Mouse (Mus musculus) left cerebral cortex, postnatal 36 days (tissue): ENCODE data around the gene Actn1. TPM values are rescaled to one million over a fixed set of nuclear protein-coding genes. Genes with fewer than 3 reads are reported as not detected.
"Not testable (repeated sequence)": the region's sequence is repeated elsewhere in the genome, so short reads cannot be mapped to it uniquely, and the experiment has no call there.

Source experiments
- DNase-seq, 2 experiments: peaks; one replicate each; pipeline ENCODE4 v3.0.0; 2021 to 2022; ENCODE audit warnings: low spot score in 2 of 2, mixed read lengths in 1 of 2
- intact Hi-C: fragments of 180-260 bp; cut with DNase I; formaldehyde crosslinking; loops from one replicate; pipeline ENCODE4 v1.15.1; 2025
- total RNA-seq, 2 experiments: library from RNA; stranded (reverse); gene quantifications; 2 replicates each; pipeline ENCODE4 v1.2.3; 2021

The Actn1 gene
- total RNA-seq: 100 to 1,000 TPM; 106 to 146 TPM

DNA sequence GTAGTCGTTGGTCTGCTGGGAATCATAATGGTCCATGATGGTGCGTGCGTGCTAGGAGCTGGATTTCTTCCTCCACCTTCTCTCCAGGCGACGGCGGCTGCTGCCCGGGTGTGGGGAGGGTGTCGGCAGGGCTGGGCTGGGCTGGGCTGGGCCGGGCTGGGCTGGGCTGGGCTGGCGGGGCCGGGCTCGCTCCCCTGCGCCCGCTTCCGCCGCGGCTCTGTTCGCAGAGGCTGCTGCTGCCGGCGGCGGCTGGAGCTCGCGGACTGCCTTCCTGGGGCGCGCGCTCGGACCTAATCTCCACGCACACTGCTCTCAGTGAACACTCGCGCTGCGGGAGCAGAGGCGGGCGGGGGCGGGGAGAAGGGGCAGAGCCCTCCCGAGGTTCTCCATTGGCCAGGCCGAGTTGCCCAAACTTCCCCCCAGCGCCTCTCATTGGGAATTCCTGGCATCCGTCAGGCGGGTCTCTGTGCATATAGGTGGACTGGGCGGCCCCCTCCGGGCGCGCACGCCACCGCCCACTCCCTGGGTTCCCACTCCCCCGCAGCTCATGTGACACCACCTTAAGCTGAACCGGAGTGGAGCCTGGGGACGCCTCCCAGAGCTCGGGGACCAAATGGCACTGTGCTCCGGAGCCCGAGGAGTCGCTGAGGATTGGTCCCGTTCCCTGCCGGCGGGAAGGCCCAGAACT is at the start of gene Actn1:
Gene Actn1 (minus strand): TSS at position 316 of the 688 bp plus-strand sequence.
- intact Hi-C loops: no loop called here
- peak; percentile 94 for DNase-seq

DNA sequence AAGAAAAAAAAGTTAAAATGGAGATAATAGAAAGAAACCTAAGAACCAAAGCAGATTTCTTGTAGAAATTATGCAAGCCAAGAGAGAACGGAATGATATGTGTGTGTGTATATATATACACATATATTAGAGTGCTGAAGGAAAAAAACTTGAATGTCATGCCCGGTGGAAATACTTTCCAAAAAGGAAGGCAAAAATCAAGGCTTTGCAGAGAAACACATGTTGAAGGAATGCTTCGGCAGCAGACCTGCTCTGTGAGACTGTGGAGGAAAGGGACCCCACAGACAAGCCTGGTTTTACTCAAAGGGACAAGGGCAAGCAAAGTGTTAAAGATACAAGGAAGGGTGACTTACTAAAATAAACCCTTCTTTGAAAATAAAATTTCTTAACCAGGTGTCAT is 47.4 kb upstream of the Actn1 start:
- intact Hi-C loops: no loop called here
- DNase-seq: no peak

DNA sequence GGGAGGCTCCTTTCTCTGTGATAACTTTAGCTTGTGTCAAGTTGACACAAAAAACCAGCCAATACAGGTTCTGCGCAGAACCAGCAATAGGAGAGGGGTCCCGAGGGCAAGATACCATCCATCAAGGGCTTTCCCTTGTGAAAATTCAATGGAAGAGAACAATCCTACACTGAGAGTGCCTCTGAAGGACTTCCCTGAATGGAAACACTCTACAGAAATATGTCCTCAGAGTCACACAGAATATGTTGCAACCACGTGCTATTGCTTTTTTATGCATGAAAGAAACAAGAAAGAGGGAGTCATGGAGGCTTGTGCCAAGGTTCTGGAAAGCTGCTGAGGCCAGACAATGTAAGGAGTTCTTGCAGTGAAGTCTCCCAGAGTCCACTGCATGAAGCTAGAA is 44.3 kb upstream of the Actn1 start:
- intact Hi-C loops: no loop called here
- DNase-seq: no peak

DNA sequence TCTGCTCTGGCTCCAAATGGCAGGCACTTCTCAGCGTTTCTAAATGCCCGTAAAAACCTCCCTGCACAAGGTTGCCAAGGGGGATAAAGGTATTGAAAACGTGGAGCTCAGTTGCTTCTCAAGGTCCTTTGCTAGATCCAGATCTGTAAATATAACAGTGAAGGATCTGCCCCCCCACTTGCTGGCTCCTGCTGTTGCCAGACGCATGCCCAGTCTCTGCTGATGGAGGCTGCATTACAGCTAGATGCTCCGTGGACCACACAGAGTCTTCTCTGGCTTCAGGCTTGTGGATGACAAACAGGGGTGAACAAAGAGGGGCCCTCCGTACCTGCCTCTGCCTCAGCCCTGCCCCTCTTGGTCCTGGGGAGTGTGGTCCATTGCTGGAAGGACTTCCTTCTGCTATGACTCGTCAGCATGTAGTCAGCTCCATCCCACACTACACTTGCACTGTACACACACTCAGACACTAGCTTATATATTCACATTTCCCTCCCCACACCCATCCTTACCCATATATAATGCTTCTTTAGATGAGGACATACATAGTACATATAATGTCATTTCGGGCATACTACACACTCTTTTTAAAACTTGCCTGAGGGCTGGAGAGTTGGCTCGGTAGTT is 40.8 kb upstream of the Actn1 start:
- peak in 1 of 2 experiments; percentile 8 for DNase-seq
- intact Hi-C loops: no loop called here

DNA sequence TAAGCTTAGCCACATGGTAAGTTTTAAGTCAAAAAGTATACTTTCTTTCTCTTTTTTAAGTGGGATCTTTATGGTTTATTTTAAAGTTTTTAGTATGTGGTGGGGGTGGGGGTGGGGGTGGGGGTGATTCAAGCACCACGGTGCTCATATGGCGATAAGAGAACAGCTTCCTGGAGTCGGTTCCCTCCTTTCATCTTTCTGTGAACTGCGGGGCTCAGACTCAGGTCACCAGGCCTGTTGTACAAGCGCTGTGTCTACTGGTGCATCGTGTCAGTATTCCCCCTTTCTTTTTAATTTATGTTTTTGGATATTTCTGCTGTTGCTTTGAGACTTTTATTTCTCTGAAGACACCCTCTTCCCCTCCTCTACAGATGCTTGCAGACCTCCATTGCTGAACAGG is 38.5 kb upstream of the Actn1 start:
- DNase-seq: no peak
- intact Hi-C loops: no loop called here

DNA sequence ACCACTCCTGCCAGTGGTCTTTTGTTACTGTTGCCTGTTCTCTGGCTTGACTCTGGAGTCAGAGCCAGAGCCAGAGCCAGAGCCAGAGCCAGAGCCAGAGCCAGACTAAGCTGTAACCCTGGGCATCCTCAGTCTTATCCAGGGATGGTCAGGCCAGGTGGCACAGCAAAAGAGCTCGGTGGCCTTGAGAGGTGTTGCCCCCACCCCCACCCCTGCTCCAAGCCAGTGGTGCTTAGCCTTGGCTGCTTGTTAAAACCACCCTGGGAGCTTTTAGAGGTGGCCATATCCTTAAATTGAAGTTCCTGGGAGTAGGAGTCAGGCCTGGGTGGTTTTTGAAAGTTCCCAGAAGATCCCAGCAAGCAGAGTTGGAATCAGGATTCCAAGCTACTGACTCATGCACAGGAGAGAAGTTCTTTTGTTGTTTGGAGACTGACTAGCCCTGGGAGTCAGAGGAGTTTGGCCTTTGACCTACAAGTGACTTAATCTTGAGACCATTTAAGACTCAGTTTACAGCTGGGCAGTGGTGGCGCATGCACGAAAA is 31.8 kb upstream of the Actn1 start:
- DNase-seq: no peak
- intact Hi-C loops: no loop called here

DNA sequence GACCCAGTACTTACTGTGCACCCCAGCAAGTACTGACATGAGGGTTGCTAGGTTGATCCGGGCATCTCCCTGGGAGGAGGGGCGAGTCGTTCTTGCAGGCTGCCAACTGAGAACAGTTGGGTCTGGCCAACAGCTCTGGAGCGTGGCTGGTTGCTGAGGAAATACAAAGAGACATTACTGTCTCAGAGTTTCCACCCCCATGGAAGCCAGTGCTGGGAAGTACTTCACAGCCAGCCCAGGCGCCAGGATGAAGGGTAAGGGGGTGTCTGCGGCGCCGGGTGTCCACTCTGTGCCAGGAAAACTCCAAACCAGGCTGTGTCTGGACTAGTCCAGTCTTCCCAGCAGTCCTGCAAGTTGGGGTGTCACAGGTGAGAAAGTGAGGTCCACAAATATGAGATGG is 30.8 kb upstream of the Actn1 start:
- peak; percentile 10 to 18 for DNase-seq

DNA sequence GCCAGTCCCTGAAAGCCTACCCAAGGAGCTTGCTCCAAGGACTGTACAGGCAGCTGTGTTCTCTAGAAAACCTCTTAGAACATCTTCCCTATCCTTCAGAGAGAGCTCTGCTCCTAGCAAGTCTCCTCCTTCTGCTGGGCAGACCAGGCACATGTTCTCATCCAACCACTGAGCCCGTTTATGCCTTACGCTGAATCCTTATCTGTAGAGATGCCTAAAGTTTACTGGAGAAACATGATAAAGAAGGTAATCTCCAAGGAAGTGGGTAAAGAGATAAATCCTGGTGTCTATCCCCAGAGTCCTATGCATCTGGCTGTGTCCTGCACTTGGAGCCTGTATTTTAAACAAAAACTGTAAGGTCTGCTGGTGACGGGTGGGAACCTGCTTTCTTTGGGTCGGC is 30.3 kb upstream of the Actn1 start:
- no peak for DNase-seq
- intact Hi-C loops: no loop called here

More for the DNA sequence above, 30.8 kb upstream of the Actn1 start:
- intact Hi-C loops: no loop called here

DNA sequence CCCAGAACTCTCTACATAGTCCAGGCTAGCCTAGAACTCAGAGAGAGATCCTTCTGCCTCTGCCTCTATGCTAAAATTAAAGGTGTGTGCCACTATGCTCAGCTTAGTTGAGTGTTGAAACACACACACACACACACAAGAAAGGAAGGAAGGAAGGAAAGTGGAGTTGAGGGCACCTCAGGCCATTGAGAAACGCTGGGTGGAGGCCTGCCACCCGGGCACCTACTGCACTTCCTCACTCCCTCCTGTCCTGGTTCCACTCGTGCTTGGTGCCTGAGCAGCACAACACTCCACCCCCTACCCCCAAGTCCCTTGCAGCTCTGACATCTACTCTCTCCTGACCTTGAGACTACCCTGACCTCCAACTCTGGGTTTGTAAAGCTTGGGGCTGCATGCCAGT is 29.6 kb upstream of the Actn1 start:
- no peak for DNase-seq
- intact Hi-C loops: no loop called here

DNA sequence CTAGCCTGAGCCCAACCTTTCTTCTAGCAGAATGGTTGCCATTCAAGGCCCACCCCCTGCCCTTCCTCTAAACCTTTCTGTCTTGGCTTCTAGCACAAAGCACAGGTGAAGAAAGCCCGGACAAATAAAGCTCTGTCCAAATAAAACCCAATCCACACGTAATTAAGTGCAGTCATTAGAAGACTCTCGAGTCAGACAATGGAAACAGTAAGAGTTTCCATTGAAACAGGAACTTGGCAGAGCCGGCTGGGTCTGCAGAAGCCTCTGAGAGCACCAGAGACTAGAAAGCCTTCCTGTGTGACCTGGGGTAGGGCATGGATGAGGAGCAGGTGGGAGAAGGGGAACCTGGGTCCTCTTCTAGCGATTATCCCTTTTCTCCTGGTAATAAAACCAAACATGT is 25.7 kb upstream of the Actn1 start:
- intact Hi-C loops: no loop called here
- no peak for DNase-seq

DNA sequence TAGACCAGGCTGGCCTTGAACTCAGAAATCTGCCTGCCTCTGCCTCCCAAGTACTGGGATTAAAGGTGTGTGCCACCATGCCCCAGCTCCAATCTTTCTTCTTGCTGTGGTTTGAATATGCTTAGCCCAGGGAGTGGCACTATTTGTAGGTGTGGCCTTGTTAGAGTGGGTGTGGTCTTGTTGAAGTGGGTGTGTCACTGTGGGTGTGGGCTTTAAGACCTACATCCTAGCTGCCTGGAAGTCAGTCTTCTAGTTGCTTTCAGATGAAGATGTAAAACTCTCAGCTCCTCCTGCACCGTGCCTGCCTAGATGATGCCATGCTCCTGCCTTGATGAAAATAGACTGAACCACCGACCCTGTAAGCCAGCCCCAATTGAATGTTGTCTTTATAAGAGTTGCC is 24.1 kb upstream of the Actn1 start:
- intact Hi-C loops, DNase-seq: not testable (repeated sequence)

DNA sequence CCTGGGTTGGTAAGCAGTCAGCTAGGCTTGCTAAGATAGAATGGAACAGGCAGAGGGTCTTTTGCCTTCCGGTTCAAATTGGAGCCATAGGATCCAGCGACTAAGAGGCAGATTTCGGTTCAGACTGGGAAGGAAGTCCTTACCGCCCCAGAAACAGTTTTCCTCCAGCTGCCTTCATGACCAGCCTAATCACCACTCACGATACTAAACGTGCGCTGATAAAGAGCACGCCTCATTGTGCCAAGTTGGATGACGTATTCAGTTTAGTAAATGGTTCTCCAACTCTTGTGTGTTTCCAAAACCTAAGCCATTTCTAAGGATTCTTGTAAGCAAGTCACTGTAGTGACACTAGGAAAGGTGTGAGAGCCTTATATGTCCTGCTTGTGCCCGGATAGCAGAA is 18.7 kb upstream of the Actn1 start:
- intact Hi-C loops: no loop called here
- DNase-seq: no peak

DNA sequence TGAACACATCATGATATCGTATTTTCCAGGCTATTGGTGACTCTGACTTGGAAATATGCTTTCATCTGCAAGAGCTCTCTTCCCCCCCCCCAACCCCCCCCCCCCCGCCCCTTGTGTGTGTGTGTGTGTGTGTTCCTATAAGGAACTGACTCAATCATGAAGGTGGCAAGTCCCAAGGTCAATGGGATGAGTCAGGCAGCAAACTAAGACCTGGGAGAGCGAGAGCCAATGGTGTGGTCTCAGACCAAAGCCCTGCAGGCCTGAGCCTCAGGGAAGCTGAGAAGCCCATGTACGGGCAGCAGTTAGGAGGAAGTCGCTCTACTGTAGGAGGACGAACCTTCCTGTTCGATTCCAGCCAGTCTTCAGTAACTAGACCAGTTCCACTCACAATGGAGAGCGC is 17.3 kb upstream of the Actn1 start:
- intact Hi-C loops: no loop called here
- no peak for DNase-seq

DNA sequence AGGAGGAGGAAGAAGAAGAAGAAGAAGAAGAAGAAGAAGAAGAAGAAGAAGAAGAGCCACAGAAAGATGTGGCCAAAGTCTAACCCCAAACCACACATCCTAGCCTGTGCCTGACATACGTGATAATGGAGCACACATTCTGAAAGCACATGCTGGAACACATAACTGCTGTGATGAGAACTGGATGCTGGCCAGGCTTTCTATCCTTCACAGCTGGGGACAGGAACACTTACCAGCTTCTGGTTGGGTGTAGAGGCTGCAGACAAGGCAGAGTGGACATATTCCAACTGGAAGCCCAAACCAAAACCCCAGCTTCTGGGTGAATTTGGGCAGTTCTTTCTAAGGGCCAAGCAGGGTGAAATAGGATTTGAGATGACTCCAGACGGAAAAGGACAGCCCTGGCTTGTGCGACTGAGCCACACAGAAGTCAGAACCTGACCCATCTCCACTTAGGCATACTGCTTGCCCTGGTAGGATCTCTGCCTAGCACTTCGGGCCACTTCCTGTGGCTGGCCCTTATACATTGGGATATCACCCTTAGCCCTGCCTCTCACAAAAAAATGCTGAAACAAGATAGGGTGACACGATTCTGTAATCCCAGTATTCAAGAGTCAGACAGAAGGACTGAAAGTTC is 15.1 kb upstream of the Actn1 start:
- DNase-seq: no peak
- intact Hi-C loops: no loop called here

DNA sequence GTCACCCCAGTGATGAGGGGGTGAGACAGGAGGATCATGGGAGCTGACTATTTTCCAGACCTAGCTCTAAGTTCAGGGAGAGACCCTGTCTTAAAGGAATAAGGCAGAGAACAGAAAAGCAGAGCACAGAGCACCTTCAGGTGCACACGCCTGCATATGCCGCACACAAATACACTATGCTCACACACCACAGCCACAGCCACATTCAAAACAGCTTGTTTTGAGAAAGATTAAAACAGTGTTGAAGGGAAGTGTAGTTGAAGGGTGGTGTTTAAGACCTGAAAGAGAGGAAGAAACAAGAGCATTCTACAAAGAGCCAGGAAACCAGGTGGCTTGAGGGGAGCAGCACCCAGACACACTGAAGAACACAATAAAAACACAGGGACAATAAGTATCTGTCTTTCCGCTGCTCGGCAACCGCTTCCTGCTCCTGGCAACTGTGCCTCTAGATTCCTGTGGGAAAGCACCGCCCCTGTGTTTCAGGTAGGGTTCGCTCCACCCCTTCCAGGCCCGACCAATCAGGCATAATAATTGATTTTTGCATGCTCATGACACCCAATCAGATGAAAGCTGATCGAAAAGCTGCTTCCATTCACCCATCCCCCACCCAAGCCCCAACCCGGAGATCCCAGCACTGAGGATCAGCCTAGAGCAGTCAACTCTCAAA is 13.0 kb upstream of the Actn1 start:
- intact Hi-C loops: no loop called here
- no peak for DNase-seq

DNA sequence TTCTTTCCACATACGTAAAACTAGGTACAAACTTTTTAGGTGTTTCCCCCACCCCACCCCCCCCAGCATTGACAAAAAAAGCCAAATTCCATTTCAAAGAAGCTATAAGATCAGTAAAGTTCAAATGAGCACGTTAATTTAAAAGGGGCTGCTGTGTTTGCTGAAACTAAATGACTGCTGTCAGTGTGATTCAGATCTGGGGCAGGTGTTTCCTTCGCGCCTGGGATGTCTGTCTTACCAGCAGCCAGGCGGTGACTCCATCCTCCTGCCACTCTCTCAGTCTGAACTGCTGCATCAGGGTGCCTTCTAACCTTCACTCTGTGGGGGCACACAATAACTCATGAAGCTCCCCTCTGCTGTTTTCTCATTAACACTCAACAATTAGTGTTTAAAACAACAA is 11.6 kb upstream of the Actn1 start:
- no peak for DNase-seq
- intact Hi-C loops: no loop called here

DNA sequence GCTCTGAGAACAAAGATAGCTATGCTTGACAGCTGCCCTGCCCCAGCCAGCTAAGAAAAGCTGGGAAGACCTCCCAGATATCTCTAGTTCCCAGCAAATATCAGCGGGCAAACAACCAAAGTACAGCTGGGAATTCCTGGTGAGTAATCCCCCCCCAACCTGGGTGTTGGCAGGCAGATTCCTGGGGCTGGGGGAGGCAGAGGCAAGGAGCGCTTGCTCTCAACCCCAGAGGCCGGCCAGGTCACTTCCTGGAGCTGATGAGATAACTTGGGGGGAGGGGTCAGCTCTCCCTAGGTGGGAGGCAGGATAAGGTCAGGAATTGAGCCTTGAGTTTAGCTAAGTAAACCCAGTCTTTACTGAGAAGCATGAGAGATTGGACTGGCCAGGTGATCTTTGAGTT is 10.8 kb upstream of the Actn1 start:
- intact Hi-C loops: no loop called here
- DNase-seq: no peak

DNA sequence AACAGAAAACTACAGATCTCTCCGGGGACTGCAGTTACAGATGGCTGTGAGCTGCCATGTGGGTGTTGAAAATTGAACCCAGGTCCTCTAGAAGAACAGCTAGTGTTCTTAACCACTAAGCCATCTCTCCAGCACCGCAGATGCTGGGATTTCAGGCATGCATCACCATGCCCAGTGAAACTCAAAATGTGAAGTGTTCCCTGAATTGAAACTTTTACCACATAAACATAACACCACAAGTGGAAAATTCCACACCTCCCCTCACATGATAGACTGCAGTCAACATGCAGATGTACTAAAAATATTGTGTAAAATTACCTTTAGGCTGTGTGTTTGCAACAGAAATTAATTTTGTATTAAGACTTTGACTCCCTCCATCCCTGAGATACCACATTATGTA is 9.1 kb upstream of the Actn1 start:
- DNase-seq: no peak
- intact Hi-C loops: no loop called here

DNA sequence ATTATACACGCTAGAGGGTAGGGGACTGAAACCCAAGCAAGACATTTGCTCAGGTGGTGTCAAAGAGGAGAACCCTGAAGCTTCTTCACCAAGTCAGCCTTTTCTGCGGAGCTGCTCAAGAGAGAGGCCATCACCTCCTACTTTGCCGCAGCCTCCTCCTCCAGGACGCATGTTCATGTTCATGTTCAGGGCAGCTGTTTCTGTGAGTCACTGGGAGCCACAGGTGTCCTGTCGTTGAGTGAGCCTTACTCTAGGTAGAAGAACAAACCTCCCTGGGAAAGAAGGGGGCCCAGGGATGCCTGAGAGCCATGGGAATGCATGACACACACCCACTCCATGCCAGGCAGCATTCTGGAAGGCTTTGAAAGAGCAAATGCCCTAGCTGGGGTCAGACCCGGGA is 7.8 kb upstream of the Actn1 start:
- intact Hi-C loops: no loop called here
- no peak for DNase-seq

DNA sequence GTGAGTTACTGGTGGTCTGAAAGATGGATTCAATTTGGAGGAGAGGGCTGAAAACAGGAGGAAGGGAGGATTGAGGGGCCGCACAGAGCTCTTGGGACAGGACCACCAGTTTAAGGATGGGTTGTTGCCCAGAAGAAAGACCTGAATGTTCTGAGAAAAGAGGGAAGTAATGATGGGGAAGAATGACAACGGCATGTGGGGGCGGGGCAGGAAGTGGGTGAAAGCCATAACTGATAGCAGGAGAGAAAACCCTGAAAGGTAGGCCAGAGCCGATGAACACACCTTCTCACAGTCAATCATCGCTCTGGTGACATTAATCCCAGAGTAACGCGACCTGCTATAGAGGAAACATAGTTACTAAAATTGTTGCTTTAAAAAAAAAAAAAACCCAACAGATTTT is 4.2 kb upstream of the Actn1 start:
- intact Hi-C loops, DNase-seq: not testable (repeated sequence)
